Mouse (Mus musculus): Measurements from ENCODE around the gene Arrdc5. TPM values are rescaled to one million over a fixed set of nuclear protein-coding genes. Genes with fewer than 3 reads are reported as not detected.

Arrdc5 gene
- polyA plus RNA-seq, 1 experiment: 274 TPM

- Histone ChIP-seq H3K4me3 (ENCODE audit: control insufficient read depth, low read depth, low read length) (peak within 1 kb of the TSS; percentile 95), H3K4me1 (ENCODE audit: control insufficient read depth, insufficient read depth, low read length) (peaks cover 22% of the 10 kb centered on the region), H3K36me3 (ENCODE audit: control insufficient read depth, insufficient read depth, low read length) (no peaks in the 10 kb centered on the region; the same call in 1 of the 2 replicates), H3K27ac (ENCODE audit: control insufficient read depth, insufficient read depth, low read depth, low read length) (peak within 1 kb of the TSS; percentile 92), H3K27me3 (ENCODE audit: control insufficient read depth, insufficient read depth, low read length) (no peaks in the 10 kb centered on the region)
- no peak for TF ChIP-seq POLR2A (IDR thresholded peaks at IDR 0.05; ENCODE audit: control insufficient read depth, low read depth, low read length)
- TF ChIP-seq CTCF (IDR thresholded peaks at IDR 0.05; ENCODE audit: control insufficient read depth, insufficient read depth, insufficient replicate concordance, low read depth, low read length): no peak
Observed at GRCm38 (mm10) chr17:56303160-56303846, 3.2 kb upstream of the Arrdc5 start, which contains the start of gene Uhrf1. TSS of gene Uhrf1 (plus strand) at chr17:56303321.

DNA sequence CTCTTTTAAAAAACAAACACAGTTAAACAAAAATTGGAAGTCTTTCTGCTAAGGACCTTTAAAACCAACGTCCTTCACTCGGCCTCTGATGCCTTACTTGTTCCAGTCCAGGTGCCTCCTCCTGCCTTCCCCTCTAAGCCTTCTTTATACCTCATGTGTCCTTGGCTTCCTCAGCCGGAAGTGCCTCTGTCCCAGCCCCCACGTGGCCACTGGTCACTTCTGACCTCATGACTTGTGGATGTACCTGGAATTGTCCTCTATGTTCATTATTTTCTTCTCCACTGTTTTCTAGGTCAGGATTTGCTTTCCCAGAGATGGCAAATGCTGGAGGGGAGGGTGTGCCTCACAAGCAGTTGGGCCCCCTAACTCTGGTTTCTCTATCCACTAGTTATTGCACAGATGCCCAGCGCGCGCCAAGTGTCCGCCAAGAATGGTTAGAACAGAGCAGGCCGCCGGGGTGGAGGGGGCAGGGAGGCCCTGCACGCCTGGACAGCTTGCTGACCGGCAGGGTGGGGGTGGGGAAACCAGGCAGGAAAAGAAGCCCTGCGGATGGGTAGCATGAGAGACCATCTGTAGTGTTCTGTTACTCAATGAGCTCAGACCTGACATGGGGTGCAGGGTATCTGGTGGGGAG is 2.4 kb upstream of the Arrdc5 start:
- no peak overlapping the region for H3K4me3 ChIP-seq (ENCODE audit: control insufficient read depth, low read depth, low read length)
- H3K27ac ChIP-seq (ENCODE audit: control insufficient read depth, insufficient read depth, low read depth, low read length): no peak overlapping the region
- peaks cover 22% of the 10 kb centered on the region for H3K4me1 ChIP-seq (ENCODE audit: control insufficient read depth, insufficient read depth, low read length)
- no peaks in the 10 kb centered on the region for H3K27me3 ChIP-seq (ENCODE audit: control insufficient read depth, insufficient read depth, low read length)
- H3K36me3 ChIP-seq (ENCODE audit: control insufficient read depth, insufficient read depth, low read length): no peaks in the 10 kb centered on the region; the same call in 1 of the 2 replicates
- TF ChIP-seq POLR2A (IDR thresholded peaks at IDR 0.05; ENCODE audit: control insufficient read depth, low read depth, low read length) (no peak), CTCF (IDR thresholded peaks at IDR 0.05; ENCODE audit: control insufficient read depth, insufficient read depth, insufficient replicate concordance, low read depth, low read length) (no peak)

DNA sequence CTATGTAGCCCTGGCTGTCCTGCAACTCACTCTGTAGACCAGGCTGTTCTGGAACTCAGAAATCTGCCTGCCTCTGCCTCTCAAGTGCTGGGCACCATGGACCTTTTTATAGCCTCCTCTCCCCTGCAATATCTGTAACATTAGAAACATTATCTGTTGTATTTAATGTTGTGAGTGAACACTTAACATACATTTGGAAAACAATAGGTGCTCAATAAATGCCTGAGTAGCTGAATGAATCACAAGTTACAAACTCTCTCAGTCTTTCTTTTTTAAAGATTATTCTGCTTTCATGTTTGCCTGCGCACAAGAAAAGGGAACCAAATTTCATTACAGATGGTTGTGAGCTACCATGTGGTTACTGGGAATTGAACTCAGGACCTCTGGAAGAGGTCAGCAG is 1.8 kb downstream of the Arrdc5 start:
- TF ChIP-seq POLR2A (IDR thresholded peaks at IDR 0.05; ENCODE audit: control insufficient read depth, low read depth, low read length): no peak
- no peak for TF ChIP-seq CTCF (IDR thresholded peaks at IDR 0.05; ENCODE audit: control insufficient read depth, insufficient read depth, insufficient replicate concordance, low read depth, low read length)
- peaks cover 20% of the 10 kb centered on the region for H3K4me1 ChIP-seq (ENCODE audit: control insufficient read depth, insufficient read depth, low read length)
- H3K27me3 ChIP-seq (ENCODE audit: control insufficient read depth, insufficient read depth, low read length): no peaks in the 10 kb centered on the region
- peak overlapping the region; percentile 88 for H3K4me3 ChIP-seq (ENCODE audit: control insufficient read depth, low read depth, low read length)
- no peak overlapping the region for H3K27ac ChIP-seq (ENCODE audit: control insufficient read depth, insufficient read depth, low read depth, low read length)
- no peaks in the 10 kb centered on the region for H3K36me3 ChIP-seq (ENCODE audit: control insufficient read depth, insufficient read depth, low read length)

DNA sequence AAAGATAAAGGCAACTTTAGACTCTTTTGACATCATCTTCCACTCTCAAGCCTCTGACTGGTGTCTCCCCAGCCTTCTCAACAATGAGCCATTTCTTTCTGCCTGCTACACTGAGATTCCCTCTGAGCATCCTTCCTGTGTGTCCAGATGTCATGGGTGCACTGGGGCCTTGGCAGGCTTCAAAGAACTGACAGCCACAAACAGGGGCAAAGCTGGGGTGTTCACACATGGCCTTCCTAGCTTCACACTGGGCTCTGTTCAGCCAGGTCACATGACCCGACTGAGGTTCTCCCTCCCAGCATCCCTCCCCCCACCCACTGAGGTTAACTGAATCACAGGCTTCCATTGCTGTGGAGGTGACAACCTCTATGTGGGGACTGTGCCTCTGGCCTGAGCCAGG is 3.9 kb downstream of the Arrdc5 start:
- no peak overlapping the region for H3K4me3 ChIP-seq (ENCODE audit: control insufficient read depth, low read depth, low read length)
- H3K4me1 ChIP-seq (ENCODE audit: control insufficient read depth, insufficient read depth, low read length): peaks cover 24% of the 10 kb centered on the region
- H3K27me3 ChIP-seq (ENCODE audit: control insufficient read depth, insufficient read depth, low read length): no peaks in the 10 kb centered on the region
- H3K36me3 ChIP-seq (ENCODE audit: control insufficient read depth, insufficient read depth, low read length): no peaks in the 10 kb centered on the region
- H3K27ac ChIP-seq (ENCODE audit: control insufficient read depth, insufficient read depth, low read depth, low read length): no peak overlapping the region
- TF ChIP-seq CTCF (IDR thresholded peaks at IDR 0.05; ENCODE audit: control insufficient read depth, insufficient read depth, insufficient replicate concordance, low read depth, low read length): no peak
- TF ChIP-seq POLR2A (IDR thresholded peaks at IDR 0.05; ENCODE audit: control insufficient read depth, low read depth, low read length): no peak

DNA sequence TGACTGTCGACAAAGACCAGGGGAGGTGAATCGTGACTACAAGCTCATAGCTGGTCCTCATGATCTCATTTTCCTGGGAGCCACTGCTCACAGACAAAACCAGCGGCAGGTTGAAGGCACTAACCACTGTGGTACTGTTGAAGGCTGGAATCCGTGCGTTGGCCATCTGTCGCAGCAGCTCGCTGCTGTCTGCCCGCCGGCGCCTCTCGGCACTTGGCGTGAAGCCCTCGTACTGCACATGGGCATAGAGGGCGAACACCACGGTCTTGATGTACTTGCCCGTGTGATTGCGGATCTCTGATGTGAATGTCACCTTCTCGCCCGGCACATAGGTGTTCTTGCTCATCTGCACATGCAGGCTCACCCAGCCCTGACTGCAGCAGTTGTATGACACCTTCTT is 5.8 kb downstream of the Arrdc5 start:
- no peaks in the 10 kb centered on the region for H3K36me3 ChIP-seq (ENCODE audit: control insufficient read depth, insufficient read depth, low read length)
- TF ChIP-seq CTCF (IDR thresholded peaks at IDR 0.05; ENCODE audit: control insufficient read depth, insufficient read depth, insufficient replicate concordance, low read depth, low read length) (no peak), POLR2A (IDR thresholded peaks at IDR 0.05; ENCODE audit: control insufficient read depth, low read depth, low read length) (no peak)
- peaks cover 40% of the 10 kb centered on the region for H3K4me1 ChIP-seq (ENCODE audit: control insufficient read depth, insufficient read depth, low read length)
- no peaks in the 10 kb centered on the region for H3K27me3 ChIP-seq (ENCODE audit: control insufficient read depth, insufficient read depth, low read length)
- H3K4me3 ChIP-seq (ENCODE audit: control insufficient read depth, low read depth, low read length): no peak overlapping the region
- H3K27ac ChIP-seq (ENCODE audit: control insufficient read depth, insufficient read depth, low read depth, low read length): no peak overlapping the region

DNA sequence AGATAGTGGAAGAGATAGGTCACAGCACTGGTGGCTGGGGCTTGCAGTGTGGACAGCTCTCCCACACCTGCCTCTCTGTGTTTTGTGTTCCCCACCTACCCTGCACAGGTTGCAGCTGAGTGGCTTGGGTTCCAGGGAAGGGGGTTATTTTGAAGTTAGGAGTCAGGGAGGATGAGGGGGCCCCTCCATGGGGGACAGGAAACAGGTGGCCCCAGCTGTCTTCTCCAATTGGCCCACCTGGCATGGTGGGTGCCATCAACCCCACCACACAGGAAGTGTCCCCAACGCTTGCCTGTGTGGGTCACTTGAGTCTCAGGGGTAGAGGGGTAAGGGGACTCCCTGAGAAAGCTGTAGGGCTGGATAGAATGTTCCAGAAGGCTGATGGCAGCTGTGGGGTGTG is 6.8 kb downstream of the Arrdc5 start:
- TF ChIP-seq POLR2A (IDR thresholded peaks at IDR 0.05; ENCODE audit: control insufficient read depth, low read depth, low read length): no peak
- no peak for TF ChIP-seq CTCF (IDR thresholded peaks at IDR 0.05; ENCODE audit: control insufficient read depth, insufficient read depth, insufficient replicate concordance, low read depth, low read length)
- H3K36me3 ChIP-seq (ENCODE audit: control insufficient read depth, insufficient read depth, low read length): no peaks in the 10 kb centered on the region
- no peaks in the 10 kb centered on the region for H3K27me3 ChIP-seq (ENCODE audit: control insufficient read depth, insufficient read depth, low read length)
- H3K4me1 ChIP-seq (ENCODE audit: control insufficient read depth, insufficient read depth, low read length): peaks cover 40% of the 10 kb centered on the region
- H3K27ac ChIP-seq (ENCODE audit: control insufficient read depth, insufficient read depth, low read depth, low read length): no peak overlapping the region
- H3K4me3 ChIP-seq (ENCODE audit: control insufficient read depth, low read depth, low read length): no peak overlapping the region

DNA sequence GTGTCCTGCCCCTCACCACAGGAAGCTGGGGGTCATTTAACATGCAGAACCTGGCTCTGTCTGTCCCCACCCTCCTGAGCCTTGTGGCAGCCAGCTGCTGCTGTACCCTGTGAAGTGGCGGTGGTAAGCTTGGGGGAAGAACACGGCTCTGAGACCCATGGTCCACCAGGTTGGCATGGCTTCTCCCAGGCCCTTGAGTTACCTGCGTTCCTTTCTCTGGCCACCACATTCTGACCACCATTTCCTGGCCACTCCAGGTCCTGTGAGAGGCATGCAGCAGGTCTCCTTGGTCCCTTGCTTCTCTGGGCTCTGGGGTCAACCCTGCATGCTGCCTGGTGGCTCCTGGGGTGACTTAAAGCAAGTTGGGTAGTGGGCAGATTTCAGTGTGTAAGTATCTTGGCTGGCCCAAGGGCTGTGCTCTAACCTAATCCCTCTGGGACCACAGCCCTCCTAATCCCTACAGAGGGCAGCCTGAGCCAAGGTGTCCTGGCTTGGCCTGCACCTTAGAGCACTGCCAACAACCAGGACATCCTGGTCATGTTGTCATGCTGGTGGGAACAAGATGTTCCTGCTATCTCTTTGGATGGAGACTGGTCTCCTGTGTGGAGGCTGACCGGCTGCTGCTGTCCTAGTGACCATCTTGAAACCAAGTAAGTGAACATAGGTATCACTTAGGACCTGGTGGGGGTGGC is 7.4 kb downstream of the Arrdc5 start, which contains the start of gene Plin3:
Gene Plin3, minus strand, starts transcription at position 343 of the 692 bp plus-strand sequence.
- H3K4me3 ChIP-seq (ENCODE audit: control insufficient read depth, low read depth, low read length): no peak within 1 kb of the TSS
- no peaks in the 10 kb centered on the region for H3K36me3 ChIP-seq (ENCODE audit: control insufficient read depth, insufficient read depth, low read length)
- no peaks in the 10 kb centered on the region for H3K27me3 ChIP-seq (ENCODE audit: control insufficient read depth, insufficient read depth, low read length)
- H3K27ac ChIP-seq (ENCODE audit: control insufficient read depth, insufficient read depth, low read depth, low read length): 0 out of 2 replicates have a peak within 1 kb of the TSS, but pooled peaks have one; percentile 56
- TF ChIP-seq CTCF (IDR thresholded peaks at IDR 0.05; ENCODE audit: control insufficient read depth, insufficient read depth, insufficient replicate concordance, low read depth, low read length): no peak
- TF ChIP-seq POLR2A (IDR thresholded peaks at IDR 0.05; ENCODE audit: control insufficient read depth, low read depth, low read length): no peak
- H3K4me1 ChIP-seq (ENCODE audit: control insufficient read depth, insufficient read depth, low read length): peaks cover 43% of the 10 kb centered on the region

All from testis, adult 2 months (tissue).